Mouse (Mus musculus): ENCODE measurements around the gene 1700022I11Rik.

The 1700022I11Rik gene

GRCm38 (mm10) chr4:43004951-43005350 is 35.5 kb downstream of the 1700022I11Rik start:
- no peak for DNase-seq

GRCm38 (mm10) chr4:43005765-43006164 is 36.4 kb downstream of the 1700022I11Rik start:
- peak; percentile 39 for DNase-seq

GRCm38 (mm10) chr4:43010161-43011038 is 41.0 kb downstream of the 1700022I11Rik start, which contains the start of gene Fancg:
Gene Fancg (minus strand): TSS chr4:43010506.
- DNase-seq, result peak; percentile 94

- DNase-seq, result no peak
Measured at GRCm38 (mm10) chr4:43012091-43012490, 42.7 kb downstream of the 1700022I11Rik start.

GRCm38 (mm10) chr4:43018156-43018555 is 48.8 kb downstream of the 1700022I11Rik start:
- DNase-seq, result no peak

GRCm38 (mm10) chr4:43019176-43019575 is 49.8 kb downstream of the 1700022I11Rik start:
- DNase-seq, result no peak

GRCm38 (mm10) chr4:43019641-43020465 is 50.4 kb downstream of the 1700022I11Rik start:
- no peak for DNase-seq

GRCm38 (mm10) chr4:43020876-43021275 is 51.5 kb downstream of the 1700022I11Rik start:
- DNase-seq, result no peak

- DNase-seq, result no peak
Measured at GRCm38 (mm10) chr4:43021341-43021740, 51.9 kb downstream of the 1700022I11Rik start.

GRCm38 (mm10) chr4:43024673-43025072 is 55.3 kb downstream of the 1700022I11Rik start:
- DNase-seq, result no peak

- peak; percentile 93 for DNase-seq
Measured at GRCm38 (mm10) chr4:43025084-43025960, 55.9 kb downstream of the 1700022I11Rik start, which contains the start of gene Pigo. Gene Pigo (minus strand): TSS chr4:43025819.

- no peak for DNase-seq
Measured at GRCm38 (mm10) chr4:43029121-43029520, 59.7 kb downstream of the 1700022I11Rik start.

- DNase-seq, result no peak
Measured at GRCm38 (mm10) chr4:43029749-43030148, 60.3 kb downstream of the 1700022I11Rik start.

GRCm38 (mm10) chr4:43030352-43030751 is 60.9 kb downstream of the 1700022I11Rik start:
- DNase-seq, result no peak

GRCm38 (mm10) chr4:43030780-43031230 is 61.4 kb downstream of the 1700022I11Rik start:
- peak; percentile 36 for DNase-seq

GRCm38 (mm10) chr4:43031237-43031995 is 62.0 kb downstream of the 1700022I11Rik start, which contains the start of gene Stoml2:
Gene Stoml2 (minus strand): TSS chr4:43031710.
- peak; percentile 97 for DNase-seq

GRCm38 (mm10) chr4:43032501-43032900 is 63.1 kb downstream of the 1700022I11Rik start:
- no peak for DNase-seq
